Mouse (Mus musculus): ENCODE measurements at regions not wholly inside any gene's neighbourhood (a gene's known extent, or its start where the extent isn't known, plus 50 kb on each side); places are given as distances from the start of the nearest gene placed in this dataset.

DNA sequence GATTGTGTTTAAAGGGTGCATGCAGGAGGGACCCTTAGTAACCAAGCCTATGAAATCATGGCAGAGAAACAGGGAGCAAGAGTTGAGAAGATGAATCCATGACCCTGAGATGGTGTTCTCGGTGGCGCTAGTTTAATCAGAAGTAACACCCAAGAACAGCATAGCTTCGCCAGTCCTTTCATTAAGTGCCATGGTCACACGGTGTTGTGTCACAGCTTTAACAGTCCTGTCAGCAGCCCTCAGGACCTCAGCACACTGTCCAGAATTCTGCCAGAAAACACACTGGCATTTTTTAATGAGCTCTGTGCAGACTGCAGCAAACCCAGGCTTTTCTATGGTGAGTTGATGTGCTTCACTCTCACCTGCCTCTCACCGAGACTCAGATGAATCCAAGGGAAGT is 320.6 kb upstream of the 2610301B20Rik start:
- TF ChIP-seq POLR2A (IDR thresholded peaks at IDR 0.05; ENCODE audit: borderline replicate concordance, insufficient read depth, low read length) (no peak), CTCF (IDR thresholded peaks at IDR 0.05; ENCODE audit: borderline replicate concordance, insufficient read depth, low read depth, low read length) (no peak)

All from cerebellum, adult 2 months (tissue).